Mouse (Mus musculus) gastrocnemius, adult 8-10 months (tissue): ENCODE results near the gene Lrrc27. TPM values are rescaled to one million over a fixed set of nuclear protein-coding genes. Genes with fewer than 3 reads are reported as not detected.

Experiments used
- DNase-seq, 2 experiments: peaks; one replicate each; pipeline ENCODE4 v3.0.0; 2022; ENCODE audit warnings: low spot score in 2 of 2
- total RNA-seq, 4 experiments: library from RNA; stranded (reverse); gene quantifications; 2 replicates each; pipeline ENCODE4 v1.2.4; 2022

Lrrc27 gene
- total RNA-seq, 4 experiments from 2014 or later = 1.2 to 2.8 (median 2.2) TPM

- DNase-seq = no peak
These were observed 60.0 kb downstream of the Lrrc27 start for GRCm38 (mm10) chr7:139272639-139273396.

GRCm38 (mm10) chr7:139273397-139273719, 60.6 kb downstream of the Lrrc27 start:
- DNase-seq = peak; percentile 40 to 42

GRCm38 (mm10) chr7:139275586-139275985, 62.8 kb downstream of the Lrrc27 start:
- no peak for DNase-seq

- DNase-seq = no peak
These were observed 63.4 kb downstream of the Lrrc27 start for GRCm38 (mm10) chr7:139276150-139276549.

GRCm38 (mm10) chr7:139277536-139277935, 64.7 kb downstream of the Lrrc27 start:
- DNase-seq = no peak

DNA sequence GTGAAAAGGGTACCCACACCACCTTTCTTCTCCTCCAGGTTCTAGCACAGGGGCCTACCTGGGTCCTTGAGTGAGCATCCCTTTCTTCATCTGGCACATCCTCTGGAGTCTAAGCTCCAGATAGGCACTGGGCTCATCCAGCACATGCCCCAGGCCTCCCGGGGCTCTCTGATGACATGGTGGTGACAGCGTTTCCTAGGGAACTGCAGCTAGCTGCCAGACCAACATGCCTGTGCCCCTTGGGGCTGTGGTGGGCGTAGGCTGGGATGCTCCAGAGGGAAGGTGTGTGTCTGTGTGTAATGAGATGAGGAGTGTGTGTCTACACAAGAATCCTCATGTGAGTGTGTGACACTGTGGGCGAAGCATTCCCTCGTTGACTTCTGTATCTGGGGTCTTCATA, 66.8 kb downstream of the Lrrc27 start:
- no peak for DNase-seq

DNA sequence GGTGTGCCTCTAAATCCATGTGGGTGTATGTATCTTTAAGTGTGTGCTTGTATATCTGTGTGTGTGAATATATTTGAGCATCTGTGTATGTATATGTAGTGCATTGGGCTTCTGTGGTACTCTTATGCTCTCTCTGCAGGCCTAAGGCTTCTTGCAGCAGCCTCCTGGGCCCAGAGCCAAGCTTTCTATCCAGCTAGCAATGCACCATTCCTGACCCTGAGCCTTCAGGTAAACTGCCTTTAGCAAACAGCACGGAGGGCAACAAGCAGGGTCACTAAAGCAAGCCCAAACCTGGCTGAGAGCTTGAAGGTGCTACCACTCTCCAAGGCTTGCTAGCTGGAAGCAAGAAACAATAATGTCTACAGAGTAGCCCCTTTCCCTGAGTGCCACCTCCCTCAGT, 67.3 kb downstream of the Lrrc27 start:
- DNase-seq = no peak

DNA sequence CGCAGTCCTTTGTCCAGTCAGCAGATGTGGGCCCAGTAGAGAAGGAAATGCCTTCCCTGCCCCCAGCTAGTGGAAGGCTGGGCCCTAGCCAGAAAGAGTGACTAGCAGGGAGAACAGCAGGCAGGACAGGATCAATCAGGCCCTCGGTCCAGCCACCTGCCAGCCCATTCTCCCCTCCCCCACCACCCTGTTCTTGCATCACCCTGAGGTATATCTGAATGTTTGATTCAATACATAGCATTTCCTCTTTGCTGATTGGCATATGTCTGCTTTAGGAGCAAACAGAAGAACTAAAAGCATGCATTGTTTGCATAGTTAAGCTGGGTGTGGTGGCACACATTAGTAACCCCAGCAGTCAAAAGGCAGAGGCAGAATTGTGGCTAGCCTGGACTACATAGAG, 68.4 kb downstream of the Lrrc27 start:
- DNase-seq = no peak

GRCm38 (mm10) chr7:139282037-139282436, 69.2 kb downstream of the Lrrc27 start:
- DNase-seq = no peak

- DNase-seq = no peak
These were observed 72.6 kb downstream of the Lrrc27 start for GRCm38 (mm10) chr7:139285295-139285943.

DNA sequence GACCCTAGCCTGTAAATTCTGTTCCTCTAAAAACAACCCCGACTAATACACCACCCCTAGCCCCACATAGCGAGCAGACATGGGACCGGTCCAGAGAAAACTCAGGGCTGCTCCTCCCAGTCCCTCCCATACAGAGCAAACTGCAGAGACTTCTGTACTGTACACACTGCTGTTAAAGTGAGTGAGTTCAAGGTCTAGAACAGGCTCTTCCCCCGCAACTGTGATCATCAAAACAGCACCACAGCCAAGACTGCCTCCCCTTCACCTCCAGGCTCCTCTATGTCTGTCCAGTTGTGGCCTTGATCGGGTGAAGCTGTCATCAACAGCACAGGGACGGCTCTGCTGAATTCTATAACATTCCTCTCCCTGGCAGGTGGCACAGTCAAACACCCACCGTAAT, 75.8 kb downstream of the Lrrc27 start:
- no peak for DNase-seq

Other genes with a start within 250 kb of the Lrrc27 start
- under 1 TPM in 2 of 4 experiments, not detected in 2; 0.11 to 0.12 TPM for gene Dpysl4, start 127.0 kb upstream of the Lrrc27 start, total RNA-seq
- under 1 TPM in 2 of 4 experiments, not detected in 2; 0.13 to 0.20 TPM for gene Stk32c, start 319 bp downstream of the Lrrc27 start, total RNA-seq
- gene Pwwp2b, start 35.5 kb downstream of the Lrrc27 start, total RNA-seq = 1 to 10 TPM; 3.6 to 5.5 (median 3.6) TPM
- gene Inpp5a, start 176.1 kb downstream of the Lrrc27 start, total RNA-seq = 10 to 100 TPM; 74.7 to 91.2 (median 87.5) TPM